Mouse (Mus musculus) lung, adult 2 months (tissue): ENCODE data around the gene Leng8.

Source experiments
- CTCF ChIP-seq: fragments of 200-500 bp; IDR thresholded peaks from 2 replicates; pipeline ENCODE4 v1.5.1; 2011; ENCODE audit warnings: mild to moderate bottlenecking, low read length, control low read depth; ENCODE audit not compliant: insufficient read depth
- POLR2A ChIP-seq: fragments of 200-500 bp; IDR thresholded peaks from 2 replicates; pipeline ENCODE4 v1.6.1; 2011; ENCODE audit warnings: low read depth, mild to moderate bottlenecking, control low read depth, low read length, borderline replicate concordance; ENCODE audit errors: extremely low read depth

DNA sequence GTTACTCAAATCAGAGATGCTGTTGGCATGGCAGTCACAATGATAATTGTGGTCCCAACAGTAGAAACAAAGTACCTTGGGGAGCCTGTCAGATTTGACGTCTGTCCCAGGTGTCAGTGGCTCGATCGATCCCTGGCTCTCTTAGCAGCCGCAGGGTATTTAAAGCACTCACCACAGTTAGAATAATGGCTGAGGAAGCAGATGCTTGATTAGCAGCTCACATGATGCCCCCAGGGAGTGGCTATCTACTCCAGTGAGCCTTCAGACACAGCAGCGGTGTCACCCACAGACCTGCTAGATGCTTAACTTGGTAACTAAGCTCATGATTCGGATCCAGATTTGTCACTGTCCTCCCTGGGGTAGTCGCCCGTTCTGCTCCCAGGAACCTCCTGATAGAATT, 45.7 kb upstream of the Leng8 start:
- no peak for TF ChIP-seq CTCF
- TF ChIP-seq POLR2A, result no peak
